Mouse (Mus musculus): ENCODE measurements around the gene Olfr958. TPM values are rescaled to one million over a fixed set of nuclear protein-coding genes. Genes with fewer than 3 reads are reported as not detected.

Olfr958 gene
- polyA plus RNA-seq, 1 experiment from 2014 or later = not detected

DNA sequence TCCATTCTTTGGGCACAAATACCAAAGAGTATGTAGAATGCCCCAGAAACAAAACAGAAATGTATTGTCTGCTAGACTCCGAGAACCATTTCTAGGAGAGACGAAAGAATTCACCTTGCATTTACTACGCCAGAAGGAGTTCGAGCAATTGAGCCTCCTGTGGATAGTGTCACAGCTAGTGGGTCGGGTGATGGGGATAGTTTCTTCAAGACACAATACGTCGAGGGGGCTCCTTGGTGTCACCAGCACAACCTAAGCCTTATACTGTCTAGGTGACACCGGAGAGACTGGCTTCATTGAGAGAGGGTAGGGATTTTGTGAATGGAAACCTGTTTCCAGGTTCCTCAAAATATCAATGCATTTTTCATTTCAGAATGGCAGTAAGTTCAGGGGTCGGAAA is 44.4 kb downstream of the Olfr958 start:
- no peak overlapping the region for H3K4me3 ChIP-seq (replicated peaks)
- 78% methylated on average over 9 of the region's 9 CpGs for WGBS
- H3K9me3 ChIP-seq = no peaks in the 10 kb centered on the region
- H3K4me1 ChIP-seq (replicated peaks) = no peaks in the 10 kb centered on the region
- H3K27ac ChIP-seq = no peak overlapping the region
- H3K4me2 ChIP-seq (replicated peaks) = no peak overlapping the region
- no peak overlapping the region for H3K9ac ChIP-seq (replicated peaks)
- no peaks in the 10 kb centered on the region for H3K36me3 ChIP-seq
- peak; percentile 53; the same call in 1 of the 2 replicates for ATAC-seq
- no peaks in the 10 kb centered on the region for H3K27me3 ChIP-seq

- Histone ChIP-seq H3K27me3 (no peaks in the 10 kb centered on the region), H3K4me3 (replicated peaks) (no peak overlapping the region), H3K9ac (replicated peaks) (no peak overlapping the region), H3K27ac (no peak overlapping the region), H3K4me2 (replicated peaks) (no peak overlapping the region), H3K4me1 (replicated peaks) (no peaks in the 10 kb centered on the region), H3K36me3 (no peaks in the 10 kb centered on the region), H3K9me3 (no peaks in the 10 kb centered on the region)
- peak; percentile 85 for ATAC-seq
- 10% methylated on average over 6 of the region's 6 CpGs for WGBS
These were observed 44.9 kb downstream of the Olfr958 start for GRCm38 (mm10) chr9:39508998-39509397.

Other genes starting within 250 kb of the Olfr958 start
- not detected in 2 replicates for gene Olfr948, start 228.0 kb downstream of the Olfr958 start, polyA plus RNA-seq (2015; fragmentation: Nextera tagmentation; extraction: Ambion mirVana)
- gene Olfr951, start 166.6 kb downstream of the Olfr958 start, polyA plus RNA-seq (2015; fragmentation: Nextera tagmentation; extraction: Ambion mirVana) = not detected in 2 replicates
- gene Olfr952, start 126.9 kb downstream of the Olfr958 start, polyA plus RNA-seq (2015; fragmentation: Nextera tagmentation; extraction: Ambion mirVana) = not detected in 2 replicates
- not detected in 2 replicates for gene Olfr954, start 97.4 kb downstream of the Olfr958 start, polyA plus RNA-seq (2015; fragmentation: Nextera tagmentation; extraction: Ambion mirVana)
- not detected in 2 replicates for gene Olfr955, start 82.1 kb downstream of the Olfr958 start, polyA plus RNA-seq (2015; fragmentation: Nextera tagmentation; extraction: Ambion mirVana)
- not detected in 2 replicates for gene Olfr44, start 60.1 kb downstream of the Olfr958 start, polyA plus RNA-seq (2015; fragmentation: Nextera tagmentation; extraction: Ambion mirVana)
- not detected in 2 replicates for gene Olfr957, start 38.2 kb downstream of the Olfr958 start, polyA plus RNA-seq (2015; fragmentation: Nextera tagmentation; extraction: Ambion mirVana)
- not detected in 2 replicates for gene Olfr959, start 21.5 kb upstream of the Olfr958 start, polyA plus RNA-seq (2015; fragmentation: Nextera tagmentation; extraction: Ambion mirVana)
- 59.7 and 66.7 TPM in 2 replicates for gene AW551984, start 50.3 kb upstream of the Olfr958 start, polyA plus RNA-seq (2015; fragmentation: Nextera tagmentation; extraction: Ambion mirVana)
- gene Olfr148, start 56.6 kb upstream of the Olfr958 start, polyA plus RNA-seq (2015; fragmentation: Nextera tagmentation; extraction: Ambion mirVana) = not detected in 2 replicates
- gene Olfr960, start 67.3 kb upstream of the Olfr958 start, polyA plus RNA-seq (2015; fragmentation: Nextera tagmentation; extraction: Ambion mirVana) = not detected in 2 replicates
- not detected in 2 replicates for gene Olfr961, start 91.0 kb upstream of the Olfr958 start, polyA plus RNA-seq (2015; fragmentation: Nextera tagmentation; extraction: Ambion mirVana)
- gene Olfr963, start 113.2 kb upstream of the Olfr958 start, polyA plus RNA-seq (2015; fragmentation: Nextera tagmentation; extraction: Ambion mirVana) = not detected in 2 replicates
- not detected in 2 replicates for gene Olfr149, start 153.1 kb upstream of the Olfr958 start, polyA plus RNA-seq (2015; fragmentation: Nextera tagmentation; extraction: Ambion mirVana)
- not detected in 2 replicates for gene Olfr965, start 157.3 kb upstream of the Olfr958 start, polyA plus RNA-seq (2015; fragmentation: Nextera tagmentation; extraction: Ambion mirVana)
- not detected in 2 replicates for gene Olfr150, start 176.9 kb upstream of the Olfr958 start, polyA plus RNA-seq (2015; fragmentation: Nextera tagmentation; extraction: Ambion mirVana)
- not detected in 2 replicates for gene Olfr967, start 192.2 kb upstream of the Olfr958 start, polyA plus RNA-seq (2015; fragmentation: Nextera tagmentation; extraction: Ambion mirVana)
- not detected in 2 replicates for gene Olfr968, start 229.2 kb upstream of the Olfr958 start, polyA plus RNA-seq (2015; fragmentation: Nextera tagmentation; extraction: Ambion mirVana)
- not detected in 2 replicates for gene Olfr969, start 236.9 kb upstream of the Olfr958 start, polyA plus RNA-seq (2015; fragmentation: Nextera tagmentation; extraction: Ambion mirVana)